Mouse (Mus musculus) forebrain, embryonic 12.5 days (tissue): ENCODE measurements around the gene Dlg5. TPM values are rescaled to one million over a fixed set of nuclear protein-coding genes. Genes with fewer than 3 reads are reported as not detected.

Source experiments
- ATAC-seq: fragments of 200-750 bp; cut with Nextera tagmentation; 2 replicates; pipeline ENCODE4 v1.8.0; 2017; ENCODE audit warnings: moderate TSS enrichment; ENCODE audit not compliant: low FRiP score
- H3K27ac ChIP-seq: fragments of 300-500 bp; sonication (generic); 2 replicates; pipeline ENCODE4 v1.5.1; 2016; ENCODE audit warnings: mild to moderate bottlenecking
- H3K27me3 ChIP-seq: fragments of 300-500 bp; sonication (generic); 2 replicates; pipeline ENCODE4 v1.6.1; 2016; ENCODE audit warnings: mild to moderate bottlenecking
- H3K36me3 ChIP-seq: fragments of 300-500 bp; sonication (generic); replicated peaks from 2 replicates; pipeline ENCODE4 v1.6.1; 2016; ENCODE audit warnings: mild to moderate bottlenecking
- H3K4me1 ChIP-seq: fragments of 300-500 bp; sonication (generic); 2 replicates; pipeline ENCODE4 v1.6.1; 2016
- H3K4me2 ChIP-seq: fragments of 300-500 bp; sonication (generic); 2 replicates; pipeline ENCODE4 v1.6.1; 2016; ENCODE audit warnings: mild to moderate bottlenecking, moderate library complexity
- H3K4me3 ChIP-seq: fragments of 300-500 bp; sonication (generic); replicated peaks from 2 replicates; pipeline ENCODE4 v1.5.1; 2016; ENCODE audit warnings: mild to moderate bottlenecking
- H3K9ac ChIP-seq: fragments of 300-500 bp; sonication (generic); 2 replicates; pipeline ENCODE4 v1.6.1; 2016; ENCODE audit warnings: mild to moderate bottlenecking
- H3K9me3 ChIP-seq: fragments of 300-500 bp; sonication (generic); 2 replicates; pipeline ENCODE4 v1.6.1; 2016
- WGBS: fragments of 180-500 bp; shearing (Covaris S2); methylation state at CpG from one replicate; pipeline ENCODE4 v1.1.7; 2016; 5-methylcytosine and 5-hydroxymethylcytosine counted together
- polyA plus RNA-seq: library from polyadenylated mRNA; unstranded; fragments of >200 nt; fragmentation: Nextera tagmentation; extraction: Ambion mirVana; gene quantifications from 2 replicates; pipeline ENCODE4 v1.2.1, GENCODE M21; 2016

Gene Dlg5
- polyA plus RNA-seq, 1 experiment from 2014 or later = 22.5 TPM

DNA sequence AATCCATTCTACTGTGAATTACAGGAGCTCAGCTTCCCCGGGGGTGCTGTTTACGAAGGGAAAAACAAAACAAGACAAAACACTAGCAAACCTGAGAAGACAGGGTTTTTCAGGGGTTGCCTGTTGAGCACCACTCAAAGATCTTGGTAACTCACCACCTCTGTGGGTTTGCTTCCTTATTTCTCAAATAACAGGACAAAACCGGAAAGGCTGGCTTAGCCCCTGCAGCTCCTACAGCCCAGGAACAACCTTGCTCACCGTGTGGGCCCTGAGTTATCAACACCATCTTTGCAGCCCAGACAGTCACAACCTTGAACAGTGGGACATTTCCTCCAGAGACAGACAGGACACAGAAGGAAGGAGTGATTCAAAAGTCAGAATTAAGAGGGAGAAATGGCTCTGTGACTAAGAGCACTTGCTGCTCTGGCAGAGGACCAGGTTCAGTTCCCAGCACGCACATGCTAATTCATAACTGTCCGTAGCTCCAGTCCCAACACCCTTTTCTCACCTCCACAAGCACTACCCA, 66.2 kb downstream of the Dlg5 start:
- 89% methylated on average over 6 of the region's 6 CpGs for WGBS
- H3K9me3 ChIP-seq = no peaks in the 10 kb centered on the region
- H3K27me3 ChIP-seq = no peaks in the 10 kb centered on the region
- no peak overlapping the region for H3K4me2 ChIP-seq
- peaks cover 18% of the 10 kb centered on the region for H3K36me3 ChIP-seq
- H3K4me3 ChIP-seq = no peak overlapping the region
- H3K27ac ChIP-seq = no peak overlapping the region
- no peak overlapping the region for H3K9ac ChIP-seq
- H3K4me1 ChIP-seq = peaks cover 5% of the 10 kb centered on the region
- ATAC-seq = no peak

DNA sequence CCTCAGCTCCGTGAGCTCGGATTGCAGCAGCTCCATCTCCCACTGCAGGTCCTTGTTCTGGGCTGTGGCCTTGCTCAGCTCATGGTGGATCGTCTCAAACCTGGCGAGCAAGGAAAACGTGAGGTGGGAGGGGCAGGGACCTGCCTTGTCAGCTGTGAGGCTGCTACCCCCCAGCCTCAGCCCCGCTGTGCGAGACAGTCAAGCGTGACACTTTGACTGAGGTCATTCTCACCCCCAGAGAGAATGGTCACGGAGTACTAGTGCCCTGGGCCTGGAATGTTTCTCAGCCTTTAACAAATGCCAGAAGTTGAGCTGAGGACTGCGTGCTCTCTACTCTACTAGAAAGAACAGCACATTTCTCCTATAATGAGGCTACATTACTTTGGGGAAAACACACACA, 69.1 kb downstream of the Dlg5 start:
- H3K4me1 ChIP-seq = no peaks in the 10 kb centered on the region
- no peak overlapping the region for H3K4me2 ChIP-seq
- no peak overlapping the region for H3K27ac ChIP-seq
- H3K27me3 ChIP-seq = no peaks in the 10 kb centered on the region
- no peak overlapping the region for H3K9ac ChIP-seq
- 72% methylated on average over 10 of the region's 10 CpGs for WGBS
- no peak for ATAC-seq
- H3K4me3 ChIP-seq = no peak overlapping the region
- no peaks in the 10 kb centered on the region for H3K9me3 ChIP-seq
- H3K36me3 ChIP-seq = peaks cover 33% of the 10 kb centered on the region

DNA sequence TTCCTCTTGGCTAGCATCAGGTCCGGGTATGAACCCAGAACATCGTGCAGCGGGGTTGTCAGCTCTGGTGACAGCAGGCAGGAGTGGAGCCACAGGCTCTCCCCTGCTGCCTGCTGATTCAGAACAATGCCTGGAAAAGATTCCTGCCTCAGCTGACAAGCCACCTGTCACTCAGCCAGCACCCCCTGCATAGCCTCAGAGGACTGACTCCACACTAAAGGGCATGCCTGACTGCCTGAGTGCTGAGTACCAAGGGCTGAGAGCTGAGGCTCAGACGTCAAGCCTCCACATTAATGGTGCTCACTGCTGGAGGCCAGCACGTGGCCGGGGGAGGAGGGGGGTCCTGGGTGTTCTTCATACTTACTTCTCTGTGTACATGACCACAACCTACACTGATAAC, 72.4 kb downstream of the Dlg5 start:
- ATAC-seq = no peak
- H3K4me2 ChIP-seq = no peak overlapping the region
- no peak overlapping the region for H3K9ac ChIP-seq
- H3K36me3 ChIP-seq = peaks cover 65% of the 10 kb centered on the region
- WGBS = 54% methylated on average over 6 of the region's 6 CpGs
- no peak overlapping the region for H3K27ac ChIP-seq
- H3K9me3 ChIP-seq = no peaks in the 10 kb centered on the region
- no peak overlapping the region for H3K4me3 ChIP-seq
- H3K4me1 ChIP-seq = no peaks in the 10 kb centered on the region
- H3K27me3 ChIP-seq = no peaks in the 10 kb centered on the region

DNA sequence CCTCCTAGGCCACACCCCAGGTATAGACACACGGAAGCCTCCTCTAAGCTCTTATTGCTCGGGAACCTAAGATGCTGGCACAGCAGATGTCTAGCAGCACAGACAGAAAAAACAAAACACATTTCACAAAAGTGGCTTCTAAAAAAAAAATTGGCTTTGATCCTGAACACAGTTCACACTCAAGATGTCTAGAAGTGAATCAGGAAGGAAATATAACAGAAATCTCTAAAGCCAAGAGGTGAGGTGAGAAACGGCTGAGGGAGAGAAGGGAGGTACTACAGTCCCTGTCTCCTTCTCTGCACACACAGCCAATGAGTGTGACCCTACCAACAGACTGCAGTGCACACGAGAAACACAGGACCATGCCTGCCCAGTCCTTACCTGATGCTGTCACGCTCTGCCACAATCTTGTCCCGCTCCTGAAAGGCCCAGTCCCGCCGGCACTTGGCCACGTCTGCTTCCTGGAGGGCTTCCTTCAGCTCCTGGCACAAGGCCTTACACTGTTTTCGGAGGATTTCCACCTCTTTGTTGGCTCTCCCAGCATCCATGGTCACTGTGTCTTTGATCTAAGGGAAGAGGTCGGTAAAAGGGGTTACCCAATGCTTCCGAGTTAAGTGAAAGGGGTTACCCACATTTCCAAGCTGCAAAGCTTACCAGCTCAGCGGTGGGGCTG, 73.9 kb downstream of the Dlg5 start:
- peaks cover 72% of the 10 kb centered on the region for H3K36me3 ChIP-seq
- ATAC-seq = no peak
- H3K4me2 ChIP-seq = no peak overlapping the region
- H3K9me3 ChIP-seq = no peaks in the 10 kb centered on the region
- WGBS = 84% methylated on average over 13 of the region's 13 CpGs
- no peak overlapping the region for H3K27ac ChIP-seq
- H3K27me3 ChIP-seq = no peaks in the 10 kb centered on the region
- no peaks in the 10 kb centered on the region for H3K4me1 ChIP-seq
- H3K9ac ChIP-seq = no peak overlapping the region
- no peak overlapping the region for H3K4me3 ChIP-seq

DNA sequence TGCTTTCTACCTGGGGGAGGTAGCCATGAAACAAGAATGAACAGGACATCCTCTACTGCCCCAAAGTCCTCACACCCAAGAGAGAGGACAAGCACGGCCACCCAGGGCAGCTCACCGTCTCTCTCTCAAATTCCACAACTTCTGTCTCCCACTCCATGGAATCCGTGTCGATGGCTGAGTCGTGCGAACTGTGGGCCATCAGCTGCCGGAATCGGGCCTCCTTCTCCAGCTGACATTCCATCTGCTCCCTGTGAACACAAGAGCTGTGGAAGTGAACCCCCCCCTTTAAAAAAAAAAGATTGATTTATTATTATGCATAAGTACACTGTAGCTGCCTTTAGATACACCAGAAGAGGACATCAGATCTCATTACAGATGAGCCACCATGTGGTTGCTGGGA, 79.7 kb downstream of the Dlg5 start:
- H3K4me3 ChIP-seq = no peak overlapping the region
- H3K27ac ChIP-seq = no peak overlapping the region
- peaks cover 81% of the 10 kb centered on the region for H3K36me3 ChIP-seq
- H3K4me2 ChIP-seq = no peak overlapping the region
- no peak for ATAC-seq
- 93% methylated on average over 8 of the region's 8 CpGs for WGBS
- no peaks in the 10 kb centered on the region for H3K27me3 ChIP-seq
- no peaks in the 10 kb centered on the region for H3K9me3 ChIP-seq
- no peak overlapping the region for H3K9ac ChIP-seq
- H3K4me1 ChIP-seq = no peaks in the 10 kb centered on the region

DNA sequence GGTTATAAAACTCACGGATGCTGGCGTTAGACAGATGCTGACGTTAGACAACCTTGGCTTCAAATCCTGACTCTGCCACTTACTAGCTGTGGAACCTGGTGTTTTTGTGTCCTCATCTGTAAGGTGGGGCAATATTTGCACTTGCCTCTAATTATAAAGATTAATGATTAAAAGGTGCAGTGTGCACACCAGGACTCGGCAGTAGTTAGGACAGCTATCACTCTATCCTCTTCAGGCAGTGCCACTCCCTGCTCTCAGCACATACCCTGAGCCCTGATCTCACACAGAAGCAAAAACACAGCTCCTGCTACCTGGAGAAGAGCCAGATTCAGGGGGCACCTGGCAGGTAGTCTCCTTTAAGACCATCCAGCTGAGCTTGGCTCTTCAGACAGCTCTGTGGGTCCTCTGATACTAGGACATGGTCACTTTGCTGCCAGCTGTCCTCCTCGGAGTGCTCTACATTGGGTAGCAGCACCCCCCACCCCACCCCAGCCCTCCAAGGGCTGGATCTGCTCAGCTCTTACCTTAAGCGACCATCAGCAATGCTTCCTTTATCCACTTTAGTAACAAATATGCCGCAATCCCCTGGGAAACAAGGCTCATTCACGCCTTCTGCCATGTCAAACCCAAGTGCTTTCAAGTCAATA, 80.9 kb downstream of the Dlg5 start:
- WGBS = 91% methylated on average over 8 of the region's 8 CpGs
- Histone ChIP-seq H3K4me2 (no peak overlapping the region), H3K36me3 (peaks cover 77% of the 10 kb centered on the region)

DNA sequence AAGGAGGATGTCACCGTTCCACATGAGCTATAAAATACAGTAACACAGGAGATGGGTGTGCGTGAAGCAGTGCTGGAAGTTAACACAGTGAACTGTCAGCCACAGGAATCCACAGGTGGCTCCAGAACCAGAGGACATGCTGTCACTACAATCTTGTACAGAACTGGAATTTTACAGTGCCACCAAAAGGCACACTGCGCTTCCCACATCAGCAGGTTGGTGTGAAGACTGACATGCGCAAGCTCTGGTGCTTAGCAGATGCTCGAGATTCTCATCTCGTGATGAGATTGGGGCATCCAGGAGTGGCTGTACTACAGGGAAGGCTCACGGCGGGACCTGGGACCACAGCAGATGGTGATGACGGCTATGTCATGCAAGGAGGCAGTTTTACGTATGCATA, 82.9 kb downstream of the Dlg5 start:
- Histone ChIP-seq H3K36me3 (peaks cover 70% of the 10 kb centered on the region), H3K9me3 (no peaks in the 10 kb centered on the region), H3K4me1 (no peaks in the 10 kb centered on the region), H3K4me3 (no peak overlapping the region), H3K27me3 (no peaks in the 10 kb centered on the region), H3K27ac (no peak overlapping the region), H3K4me2 (no peak overlapping the region), H3K9ac (no peak overlapping the region)
- whole genome bisulfite sequencing = 94% methylated on average over 10 of the region's 10 CpGs
- ATAC-seq = no peak

More for the DNA sequence above, 80.9 kb downstream of the Dlg5 start:
- no peaks in the 10 kb centered on the region for H3K4me1 ChIP-seq
- H3K9me3 ChIP-seq = no peaks in the 10 kb centered on the region
- ATAC-seq = no peak
- no peak overlapping the region for H3K9ac ChIP-seq
- no peaks in the 10 kb centered on the region for H3K27me3 ChIP-seq
- H3K27ac ChIP-seq = no peak overlapping the region
- no peak overlapping the region for H3K4me3 ChIP-seq

DNA sequence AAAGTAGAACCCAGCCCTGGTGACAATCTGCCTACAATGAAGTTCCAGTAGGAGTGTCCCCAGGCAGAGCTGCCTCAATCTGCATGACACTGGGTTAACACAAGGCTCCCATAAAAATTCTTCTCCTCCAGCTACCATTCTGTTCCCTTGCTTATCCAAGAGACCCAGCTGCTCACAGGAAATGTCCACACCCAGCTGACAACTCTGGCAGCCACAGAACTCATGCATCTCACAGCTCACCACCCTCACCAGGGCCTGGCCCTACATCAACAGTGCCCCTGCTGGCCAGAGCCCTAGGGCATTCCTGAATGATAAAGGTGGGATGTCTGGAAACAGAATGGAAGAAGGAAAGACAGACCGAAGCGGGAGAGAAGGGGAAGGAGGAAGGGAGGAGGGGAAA, 96.8 kb downstream of the Dlg5 start:
- peaks cover 93% of the 10 kb centered on the region for H3K36me3 ChIP-seq

DNA sequence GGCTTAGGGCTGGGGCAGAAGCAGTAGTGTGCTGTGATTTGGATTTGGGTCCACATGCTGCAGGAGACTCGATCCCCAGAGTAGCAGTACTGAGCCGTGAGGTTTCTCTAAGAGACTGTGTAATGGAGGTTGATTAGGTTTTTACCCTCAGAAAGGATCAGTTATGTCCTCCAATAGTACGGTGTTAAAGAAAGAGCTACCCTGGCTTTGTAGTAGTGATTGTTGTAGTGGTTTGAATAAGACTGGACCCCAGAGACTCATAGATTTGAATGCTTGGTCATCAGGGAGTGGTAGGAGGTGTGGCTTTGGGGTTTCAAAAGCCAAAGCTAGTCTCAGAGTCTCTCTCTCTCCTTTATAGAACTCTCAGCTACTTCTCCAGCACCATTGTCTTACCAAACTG, 100.9 kb downstream of the Dlg5 start:
- H3K9me3 ChIP-seq = no peaks in the 10 kb centered on the region
- ATAC-seq = no peak
- no peaks in the 10 kb centered on the region for H3K27me3 ChIP-seq
- H3K4me1 ChIP-seq = peaks cover 13% of the 10 kb centered on the region
- H3K4me3 ChIP-seq = no peak overlapping the region
- H3K9ac ChIP-seq = no peak overlapping the region
- WGBS = 76% methylated on average over 3 of the region's 3 CpGs
- H3K36me3 ChIP-seq = peaks cover 79% of the 10 kb centered on the region
- no peak overlapping the region for H3K4me2 ChIP-seq
- 0 out of 2 replicates have a peak overlapping the region, but pooled peaks have one; percentile 5 for H3K27ac ChIP-seq

More for the DNA sequence above, 96.8 kb downstream of the Dlg5 start:
- H3K27ac ChIP-seq = no peak overlapping the region
- ATAC-seq = no peak
- H3K27me3 ChIP-seq = no peaks in the 10 kb centered on the region
- 79% methylated on average over 2 of the region's 2 CpGs for WGBS
- H3K4me1 ChIP-seq = peaks cover 12% of the 10 kb centered on the region
- H3K4me3 ChIP-seq = no peak overlapping the region
- no peak overlapping the region for H3K9ac ChIP-seq
- no peak overlapping the region for H3K4me2 ChIP-seq
- H3K9me3 ChIP-seq = no peaks in the 10 kb centered on the region

DNA sequence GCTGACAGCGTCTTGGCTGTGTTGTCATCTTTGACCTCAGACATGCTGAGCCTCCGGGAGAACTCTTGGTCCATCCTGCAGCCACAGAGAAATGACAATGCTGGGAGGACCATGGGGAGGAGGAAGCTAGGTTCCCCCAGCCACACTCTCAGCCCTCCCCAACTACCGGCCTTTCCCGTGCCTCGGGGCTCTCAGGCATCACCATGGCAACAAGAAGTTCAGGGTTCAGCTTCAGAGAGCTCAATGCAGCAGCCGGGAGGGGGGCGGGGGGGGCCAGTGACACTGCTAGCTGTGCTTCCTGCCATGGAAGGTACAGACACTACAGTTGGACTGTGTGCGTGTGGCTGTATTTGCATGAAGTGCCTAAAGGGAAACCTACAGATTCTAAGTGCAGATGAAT, 101.3 kb downstream of the Dlg5 start:
- Histone ChIP-seq H3K27ac (no peak overlapping the region), H3K36me3 (peaks cover 79% of the 10 kb centered on the region), H3K4me1 (peaks cover 13% of the 10 kb centered on the region), H3K9me3 (no peaks in the 10 kb centered on the region), H3K4me3 (no peak overlapping the region), H3K4me2 (no peak overlapping the region), H3K9ac (no peak overlapping the region), H3K27me3 (no peaks in the 10 kb centered on the region)
- WGBS = 44% methylated on average over 8 of the region's 8 CpGs
- 0 out of 2 replicates have a peak, but pooled peaks have one; percentile 33 for ATAC-seq

DNA sequence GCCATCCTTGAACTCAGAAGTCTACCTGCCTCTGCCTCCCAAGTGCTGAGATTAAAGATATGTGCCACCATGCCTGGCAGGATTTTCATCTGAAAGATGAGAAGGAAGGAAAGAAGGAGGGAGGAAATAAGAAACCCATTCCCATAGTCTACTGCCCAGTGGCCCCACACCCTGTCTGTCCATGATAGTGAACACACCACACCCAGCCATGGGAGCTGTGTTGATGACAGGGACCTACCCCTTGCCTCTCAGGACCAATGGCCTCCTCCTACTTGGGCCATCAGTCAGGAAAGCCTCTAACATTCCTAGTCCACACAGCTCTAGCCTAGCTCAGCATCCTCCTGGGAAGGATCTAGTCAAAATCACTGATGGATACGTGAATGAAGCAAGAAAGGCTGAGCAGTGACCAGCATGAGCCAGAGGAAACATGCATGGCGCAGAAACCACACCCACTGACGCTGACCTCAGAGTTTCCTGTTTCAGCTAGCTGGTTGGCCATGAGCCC, 102.7 kb downstream of the Dlg5 start:
- Histone ChIP-seq H3K27me3 (no peaks in the 10 kb centered on the region), H3K36me3 (peaks cover 78% of the 10 kb centered on the region), H3K4me3 (no peak overlapping the region), H3K27ac (no peak overlapping the region), H3K4me1 (peaks cover 13% of the 10 kb centered on the region), H3K4me2 (no peak overlapping the region), H3K9me3 (no peaks in the 10 kb centered on the region), H3K9ac (no peak overlapping the region)
- WGBS = 91% methylated on average over 3 of the region's 3 CpGs
- ATAC-seq = no peak

DNA sequence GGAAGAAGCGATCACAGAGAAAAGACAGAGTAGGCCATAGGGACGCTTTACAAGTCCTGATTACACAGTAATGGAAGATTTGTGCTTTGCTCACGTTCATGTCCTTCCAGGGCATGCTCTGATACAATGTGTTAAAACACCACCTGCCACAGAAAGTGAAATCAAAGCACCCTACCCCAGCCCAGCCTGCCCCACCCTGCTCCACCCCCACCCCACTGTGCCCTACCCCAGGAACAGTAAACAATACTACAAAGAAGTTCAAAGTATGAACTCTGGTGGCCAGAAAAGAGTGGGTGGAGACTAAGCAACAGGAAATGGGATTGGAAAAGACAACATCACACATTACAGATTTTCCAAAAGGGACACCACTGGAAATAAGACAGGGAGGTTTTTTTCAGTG, 104.0 kb downstream of the Dlg5 start:
- Histone ChIP-seq H3K9me3 (no peaks in the 10 kb centered on the region), H3K4me3 (no peak overlapping the region), H3K27me3 (no peaks in the 10 kb centered on the region), H3K4me1 (peaks cover 13% of the 10 kb centered on the region), H3K27ac (no peak overlapping the region), H3K4me2 (no peak overlapping the region), H3K36me3 (peaks cover 78% of the 10 kb centered on the region), H3K9ac (no peak overlapping the region)
- ATAC-seq = no peak
- WGBS = 89% methylated on average over 3 of the region's 3 CpGs
